Mouse (Mus musculus) lung, postnatal 25 days (tissue): Measurements from ENCODE around the gene Mcee.

Experiments used
- DNase-seq: peaks from one replicate; pipeline ENCODE4 v3.0.0; 2022; ENCODE audit warnings: low spot score

Mcee gene

DNA sequence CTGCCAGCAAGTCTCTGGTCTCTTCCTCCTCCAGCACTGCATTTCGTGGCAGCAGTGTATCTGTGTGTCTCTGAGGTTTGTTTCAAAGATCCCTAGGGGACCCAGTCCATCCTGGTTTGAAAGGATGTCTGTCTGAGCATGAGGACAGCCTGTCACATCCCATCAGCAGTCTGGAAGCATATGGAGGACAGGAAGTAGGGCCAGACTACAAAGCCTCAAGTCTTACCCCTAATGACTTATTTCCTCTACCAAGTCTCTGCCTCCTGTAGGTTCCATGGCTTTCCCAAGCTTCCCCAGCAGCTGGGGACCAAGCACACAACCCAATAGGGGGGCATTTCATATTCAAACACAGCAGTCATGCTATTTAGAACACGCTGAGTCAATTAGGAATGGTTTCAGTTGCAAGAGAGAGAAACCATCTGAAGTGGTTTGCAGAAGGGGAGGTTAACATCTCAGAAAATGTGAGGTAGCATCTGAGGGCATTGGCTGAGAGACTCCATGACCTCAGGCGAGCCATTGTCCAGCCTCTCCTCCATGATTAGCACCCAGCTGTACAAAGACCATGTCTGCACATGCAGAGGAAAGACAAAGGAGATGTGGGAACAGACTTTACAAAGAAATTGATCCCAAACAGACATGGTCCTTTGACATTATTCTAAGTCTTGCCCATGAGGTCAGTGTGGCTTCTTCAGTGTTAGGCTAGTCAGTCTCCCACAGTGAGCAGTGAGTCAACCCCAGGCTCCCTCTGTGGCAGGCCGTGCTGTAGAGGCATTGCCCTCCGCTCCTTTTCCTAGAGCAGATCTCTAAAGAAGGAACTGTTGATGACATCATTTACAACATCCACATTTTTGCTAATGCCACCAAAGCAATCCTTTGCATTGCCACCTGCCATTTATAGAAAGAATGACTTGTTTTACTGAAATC is 47.5 kb downstream of the Mcee start:
- no peak for DNase-seq

DNA sequence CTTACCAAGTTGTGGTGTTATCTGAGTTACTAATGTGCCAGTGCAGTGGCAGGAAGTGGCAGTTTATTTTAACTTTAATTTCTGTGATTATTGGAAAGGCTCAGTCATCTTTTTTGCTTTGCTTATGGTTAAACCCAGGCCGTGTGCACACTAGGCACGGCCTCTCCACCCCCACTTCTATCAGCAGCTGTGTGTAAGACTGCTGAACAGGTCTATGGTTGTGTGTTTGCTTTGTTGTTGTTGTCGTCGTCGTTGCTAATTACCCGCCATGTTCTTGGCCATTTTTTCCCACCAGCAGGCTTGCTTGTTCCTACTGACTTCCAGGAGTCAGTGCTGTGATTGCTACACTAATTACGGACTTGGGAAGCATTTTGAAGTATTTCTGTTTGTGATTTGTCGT is 48.1 kb downstream of the Mcee start:
- no peak for DNase-seq

DNA sequence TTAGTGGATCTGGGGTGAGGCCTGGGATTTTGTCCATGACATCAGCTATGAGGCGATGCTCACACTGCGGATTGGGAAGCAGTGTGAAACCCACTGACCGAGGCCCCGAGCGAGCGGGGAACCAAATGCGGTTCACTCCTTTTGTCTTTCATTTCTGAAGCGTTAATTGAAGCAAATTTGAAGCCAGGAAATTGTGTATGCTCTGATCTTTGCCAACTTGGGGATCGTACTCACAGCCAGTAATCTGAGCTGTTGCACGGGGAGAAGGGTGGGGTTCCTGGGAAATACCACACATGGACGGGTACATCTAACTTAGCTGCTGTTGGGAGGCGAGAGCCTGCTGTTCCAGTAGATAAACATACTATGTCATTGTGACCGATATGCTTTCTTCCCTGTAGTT is 58.2 kb downstream of the Mcee start:
- no peak for DNase-seq

DNA sequence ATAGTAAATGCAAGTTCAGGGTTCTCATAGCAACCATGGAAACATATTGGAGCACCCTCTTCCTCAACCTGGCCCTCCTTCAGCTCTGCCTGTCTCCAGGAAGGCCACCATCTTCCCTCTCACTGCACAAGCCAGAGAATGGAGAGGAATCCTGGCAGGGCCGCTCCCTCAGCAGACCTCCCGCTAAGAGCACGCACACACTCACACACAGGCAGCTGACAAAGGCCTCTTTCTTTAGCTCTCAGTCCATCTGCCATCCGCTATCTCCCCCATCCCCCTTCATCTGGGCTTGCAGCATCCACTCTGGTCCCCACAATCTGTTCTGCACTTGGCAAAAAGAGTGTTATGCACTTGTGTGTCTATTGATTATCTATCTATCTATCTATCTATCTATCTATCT is 59.0 kb downstream of the Mcee start:
- DNase-seq = no peak

DNA sequence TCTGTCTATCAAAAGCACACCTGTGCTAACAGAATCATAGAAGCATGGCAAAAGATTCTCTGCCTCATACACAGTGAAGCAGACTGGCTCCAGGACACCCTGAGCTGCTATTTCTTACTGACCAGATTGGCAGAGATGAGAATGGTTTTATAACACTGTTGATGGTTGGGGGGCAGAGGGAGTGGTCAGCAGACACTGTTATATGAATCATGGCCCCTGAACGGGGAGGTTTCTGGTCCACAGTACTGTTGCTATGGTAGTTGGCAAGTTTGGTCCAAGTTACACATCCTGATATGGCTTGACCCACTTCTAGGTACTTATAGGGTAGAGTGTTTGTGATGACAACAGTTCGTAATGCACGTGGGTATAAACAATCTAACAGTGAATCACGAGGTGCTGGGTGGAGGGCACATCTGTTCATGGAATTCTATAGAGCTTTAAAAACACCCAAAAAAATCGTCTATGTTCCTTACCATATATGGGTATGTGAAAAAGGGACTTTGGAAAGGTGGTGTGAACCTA is 59.5 kb downstream of the Mcee start:
- no peak for DNase-seq

DNA sequence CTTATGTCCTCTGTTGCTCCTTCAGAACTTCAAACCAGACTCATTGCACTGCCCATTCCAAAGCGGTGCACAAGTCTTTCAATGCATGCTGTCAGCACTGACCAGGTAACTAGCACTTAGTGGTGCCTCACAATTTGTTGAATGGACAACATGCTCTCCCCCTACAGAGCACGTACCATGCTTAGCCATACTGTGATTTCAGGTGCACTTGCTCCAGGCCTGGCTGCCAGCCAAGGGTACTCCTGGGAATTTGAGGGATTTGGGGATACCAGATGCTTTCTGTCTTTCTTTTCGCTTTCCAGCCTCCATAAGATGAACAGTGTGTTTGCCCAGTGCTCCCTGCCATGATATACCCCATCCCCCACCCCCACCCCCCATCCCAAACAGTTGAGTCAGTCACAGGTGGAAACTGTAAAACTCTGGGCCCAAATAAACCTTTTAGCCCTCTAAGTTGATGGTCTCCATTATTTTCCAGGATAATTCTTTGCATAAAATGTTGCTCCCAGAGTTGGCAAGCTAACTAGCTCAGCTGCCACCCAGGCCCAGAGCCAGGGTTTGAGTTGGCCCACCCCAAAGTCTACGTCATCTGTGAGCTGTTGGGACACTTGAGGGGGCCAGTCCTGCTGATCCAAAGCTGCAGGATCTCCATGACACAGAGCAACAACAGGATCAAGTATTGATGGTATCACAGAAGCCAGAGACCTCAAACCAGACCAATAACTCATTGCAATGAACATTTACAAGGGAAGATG is 60.2 kb downstream of the Mcee start:
- no peak for DNase-seq

DNA sequence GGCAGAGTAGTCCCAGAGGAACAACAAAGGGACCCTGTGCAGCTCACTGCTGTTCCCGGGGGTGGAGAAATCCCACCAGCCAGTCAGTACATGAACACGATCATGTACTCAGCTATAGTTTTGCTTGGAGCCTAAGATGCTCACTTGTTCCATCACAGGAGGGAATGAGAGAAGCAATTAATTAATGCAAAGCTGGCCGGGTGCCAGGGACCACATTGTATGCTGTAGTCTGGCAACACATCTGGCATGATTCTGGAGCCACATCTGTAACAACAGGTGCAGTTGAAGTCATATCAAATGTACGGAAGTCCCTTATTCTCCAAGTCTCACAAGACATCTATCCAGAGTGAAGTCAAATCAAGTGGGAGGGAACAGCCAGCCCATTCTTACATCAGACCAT is 63.8 kb downstream of the Mcee start:
- DNase-seq = no peak

DNA sequence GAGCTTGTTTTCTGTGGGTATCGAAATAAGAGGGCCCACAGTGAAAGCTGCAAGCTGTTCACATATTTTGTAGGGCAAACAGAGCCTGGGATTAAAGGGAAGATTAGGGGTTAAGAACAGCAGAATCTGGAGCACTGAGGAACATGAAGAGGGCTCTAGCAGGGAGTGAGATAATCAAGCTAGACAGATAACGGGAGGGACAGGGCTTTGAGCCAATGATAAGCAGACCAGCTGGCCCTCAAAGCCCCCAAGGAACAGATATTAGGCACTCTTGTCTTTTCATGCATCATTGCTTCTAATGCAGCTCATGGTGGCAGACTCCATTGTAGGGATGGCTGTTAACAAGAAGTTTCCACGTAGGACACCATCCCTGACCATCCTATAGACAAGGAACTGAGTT is 64.3 kb downstream of the Mcee start:
- DNase-seq = no peak

DNA sequence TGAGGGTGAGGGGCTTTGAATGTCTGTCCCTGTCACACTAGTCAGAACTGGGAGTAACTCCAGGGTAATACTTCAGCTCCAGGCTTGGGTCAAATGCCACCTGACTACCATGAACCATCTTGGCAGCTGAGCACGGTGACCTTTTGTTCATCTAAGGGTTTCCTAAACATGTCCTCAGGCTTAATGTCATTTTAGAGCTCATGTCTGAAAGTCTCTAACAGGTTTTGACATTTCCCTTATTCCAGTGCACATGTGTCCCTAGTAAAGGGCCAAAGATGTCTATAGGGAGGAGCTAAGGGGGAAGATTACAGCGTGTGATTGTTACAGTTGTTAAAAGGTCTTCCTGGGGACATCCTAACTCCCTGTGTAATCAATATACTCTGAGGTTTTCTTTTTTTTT is 65.4 kb downstream of the Mcee start:
- no peak for DNase-seq
